Mouse (Mus musculus) limb, embryonic 14.5 days (tissue): Measurements from ENCODE around the gene Ccdc85b. TPM values are rescaled to one million over a fixed set of nuclear protein-coding genes. Genes with fewer than 3 reads are reported as not detected.

Experiments
- ATAC-seq: fragments of 200-750 bp; cut with Nextera tagmentation; 2 replicates; pipeline ENCODE4 v1.8.0; 2017; ENCODE audit warnings: low read depth, moderate number of reproducible peaks, moderate TSS enrichment; ENCODE audit not compliant: low FRiP score
- DNase-seq: peaks from one replicate; pipeline ENCODE4 v3.0.0-alpha.2; 2015; ENCODE audit warnings: low spot score
- H3K27ac ChIP-seq: fragments of 300-500 bp; sonication (generic); replicated peaks from 2 replicates; pipeline ENCODE4 v1.5.1; 2014; ENCODE audit warnings: low read depth, mild to moderate bottlenecking, low read length, moderate library complexity, mixed read lengths
- H3K27me3 ChIP-seq: fragments of 300-500 bp; sonication (generic); 2 replicates; pipeline ENCODE4 v1.6.1; 2014; ENCODE audit warnings: low read length, mixed read lengths; ENCODE audit not compliant: control insufficient read depth, insufficient read depth
- H3K36me3 ChIP-seq: fragments of 300-500 bp; sonication (generic); 2 replicates; pipeline ENCODE4 v1.6.1; 2014; ENCODE audit warnings: mild to moderate bottlenecking, low read length, moderate library complexity, mixed read lengths; ENCODE audit not compliant: control insufficient read depth, insufficient read depth
- H3K4me1 ChIP-seq: fragments of 300-500 bp; sonication (generic); 2 replicates; pipeline ENCODE4 v1.6.1; 2014; ENCODE audit warnings: antibody characterized with exemption, low read length, mixed read lengths; ENCODE audit not compliant: control insufficient read depth, insufficient read depth
- H3K4me2 ChIP-seq: fragments of 300-500 bp; sonication (generic); replicated peaks from 2 replicates; pipeline ENCODE4 v1.6.1; 2014; ENCODE audit warnings: low read depth, mild to moderate bottlenecking, low read length, moderate library complexity; ENCODE audit not compliant: severe bottlenecking
- H3K4me3 ChIP-seq: fragments of 300-500 bp; sonication (generic); replicated peaks from 2 replicates; pipeline ENCODE4 v1.5.1; 2014; ENCODE audit warnings: low read length
- H3K9ac ChIP-seq: fragments of 300-500 bp; sonication (generic); 2 replicates; pipeline ENCODE4 v1.6.1; 2014; ENCODE audit warnings: mild to moderate bottlenecking, low read depth, low read length, moderate library complexity; ENCODE audit not compliant: severe bottlenecking
- H3K9me3 ChIP-seq: fragments of 300-500 bp; sonication (generic); 2 replicates; pipeline ENCODE4 v1.6.1; 2016; ENCODE audit warnings: low read length; ENCODE audit not compliant: control insufficient read depth
- POLR2A ChIP-seq: fragments of 200-500 bp; IDR thresholded peaks from 2 replicates; pipeline ENCODE4 v1.8.0; 2012; ENCODE audit warnings: inconsistent platforms, mild to moderate bottlenecking, moderate library complexity, borderline replicate concordance; ENCODE audit not compliant: insufficient read depth, insufficient read length; ENCODE audit errors: extremely low read depth
- WGBS: fragments of 180-500 bp; shearing (Covaris S2); extraction: QIAGEN DNeasy Blood & Tissue Kit; methylation state at CpG from one replicate; pipeline ENCODE4 v1.1.7; 2014; 5-methylcytosine and 5-hydroxymethylcytosine counted together
- polyA plus RNA-seq, 2 experiments: library from polyadenylated mRNA; depleted of rRNA in 1 of 2; stranded (reverse) in 1 of 2; unstranded in 1 of 2; fragments of >200 nt; fragmentation: Nextera tagmentation in 1 of 2; extraction: Ambion mirVana in 1 of 2; gene quantifications; 2 replicates each; pipeline versions ENCODE4 v1.2.1 to v1.2.3; 2012 to 2014

The Ccdc85b gene
- polyA plus RNA-seq, 2 experiments: 6.5 to 6.9 TPM

DNA sequence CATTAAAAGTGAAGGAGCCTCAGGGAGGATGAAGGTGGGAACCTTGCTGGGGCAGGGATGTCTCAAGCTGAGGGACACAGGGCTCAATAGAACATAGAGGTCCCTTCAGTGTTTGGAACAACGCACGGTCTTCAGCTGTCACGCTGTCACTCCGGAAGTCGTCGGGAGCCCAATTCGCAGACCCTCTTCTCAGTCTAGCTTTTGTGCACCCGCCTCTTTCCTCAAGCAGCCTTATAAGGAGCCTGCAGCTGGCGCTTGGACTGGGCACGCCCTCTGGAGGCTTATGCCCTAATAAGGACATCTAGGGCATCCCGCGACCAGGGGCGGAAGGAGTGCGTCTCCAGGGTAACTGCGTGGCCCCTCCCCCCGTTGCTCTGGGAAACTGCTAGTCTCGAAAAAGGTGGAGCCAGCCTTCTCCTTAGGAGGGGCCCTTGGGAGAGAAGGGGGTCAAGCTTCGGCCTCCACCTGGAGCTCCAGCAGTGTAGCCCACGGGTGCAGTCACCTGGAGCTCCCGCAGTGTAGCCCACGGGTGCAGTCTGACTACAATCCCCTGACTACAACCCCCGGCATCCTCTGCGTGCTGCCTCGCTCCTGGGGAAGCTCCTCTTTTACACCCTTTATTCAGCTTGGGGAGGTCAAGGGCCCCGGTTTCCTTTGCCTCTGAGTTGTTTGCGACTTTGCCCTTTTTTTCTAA, 31.3 kb upstream of the Ccdc85b start:
- peaks cover 19% of the 10 kb centered on the region for H3K4me1 ChIP-seq
- ATAC-seq (peak; percentile 77), DNase-seq (peak; percentile 98)
- H3K9ac ChIP-seq: peak overlapping the region; percentile 48
- H3K4me2 ChIP-seq: peak overlapping the region; percentile 77
- peak overlapping the region; percentile 57 for H3K4me3 ChIP-seq
- 0% methylated on average over 26 of the region's 26 CpGs for WGBS
- H3K27me3 ChIP-seq: no peaks in the 10 kb centered on the region
- TF ChIP-seq POLR2A: no peak
- peaks cover 43% of the 10 kb centered on the region for H3K36me3 ChIP-seq
- no peaks in the 10 kb centered on the region for H3K9me3 ChIP-seq
- H3K27ac ChIP-seq: peak overlapping the region; percentile 93

DNA sequence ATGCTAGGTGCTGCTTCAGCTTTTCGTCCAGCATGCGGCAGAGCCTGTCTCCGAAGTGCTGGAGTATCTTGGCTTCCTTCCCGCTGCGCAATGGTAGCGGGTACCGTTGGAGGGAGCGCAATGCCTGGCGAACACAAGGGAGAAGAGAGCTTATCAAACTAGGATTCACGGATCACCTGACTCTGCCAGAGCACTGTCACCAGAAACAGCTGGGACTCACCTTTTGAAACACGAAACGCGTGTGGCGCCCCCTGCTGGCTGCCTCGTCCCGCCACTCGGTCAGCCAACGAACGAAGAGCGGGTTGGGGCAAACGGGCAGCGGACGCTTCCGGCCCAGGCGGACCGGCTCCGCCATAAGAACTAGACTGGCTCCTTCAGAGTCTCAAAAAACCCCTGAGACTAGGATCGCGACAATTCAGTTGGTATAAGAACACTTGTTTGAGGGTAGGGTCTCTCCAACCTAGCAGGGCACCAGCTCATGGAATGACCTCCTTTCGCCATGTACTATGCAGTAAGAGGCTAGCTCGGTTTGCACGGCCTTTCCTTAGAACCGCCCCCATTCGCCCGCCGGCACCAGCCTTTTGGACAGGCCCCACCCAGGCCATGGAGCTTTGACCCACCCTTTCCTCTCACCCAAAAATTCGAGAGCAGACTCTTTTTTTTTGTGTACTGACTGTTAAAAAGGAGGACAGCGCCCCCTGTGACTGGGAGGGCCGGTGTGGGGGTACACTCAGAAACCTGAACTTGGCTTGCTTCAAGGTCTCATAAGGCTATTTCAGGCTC, 30.3 kb upstream of the Ccdc85b start, which contains the start of gene Mus81:
TSS of gene Mus81 (minus strand) at position 635 of the 783 bp plus-strand sequence.
- Histone ChIP-seq H3K36me3 (peaks cover 43% of the 10 kb centered on the region), H3K27ac (peak within 1 kb of the TSS; percentile 93), H3K4me1 (peaks cover 19% of the 10 kb centered on the region), H3K9ac (peak within 1 kb of the TSS; percentile 48), H3K27me3 (no peaks in the 10 kb centered on the region), H3K9me3 (no peaks in the 10 kb centered on the region), H3K4me3 (peak within 1 kb of the TSS; percentile 57), H3K4me2 (peak within 1 kb of the TSS; percentile 77)
- DNase-seq (peak; percentile 96), ATAC-seq (peak; percentile 71)
- TF ChIP-seq POLR2A: peak; percentile 27; the same call in 1 of the 2 replicates
- WGBS: under 1% methylated on average over 35 of the region's 39 CpGs

DNA sequence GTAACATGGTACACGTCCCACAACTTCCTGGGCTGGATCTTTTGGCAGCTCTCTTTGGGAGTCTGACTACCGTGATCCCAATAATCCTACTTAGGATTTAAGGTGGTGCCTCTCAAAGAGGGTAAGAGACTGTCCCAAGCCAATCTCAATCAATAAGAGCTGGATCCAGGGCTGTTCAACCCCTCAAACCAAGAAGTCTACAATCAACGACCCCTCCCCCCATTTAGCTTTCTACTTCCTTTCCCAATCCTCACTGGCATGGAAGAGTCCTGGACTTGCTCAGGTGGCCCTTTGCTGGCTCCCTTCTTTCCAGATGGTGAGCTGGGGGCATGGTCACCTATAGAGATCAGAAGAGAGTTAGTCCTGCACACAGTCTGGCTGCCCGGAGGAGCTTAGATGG, 29.1 kb upstream of the Ccdc85b start:
- ATAC-seq: no peak
- 86% methylated on average over 4 of the region's 4 CpGs for WGBS
- H3K4me3 ChIP-seq: 0 out of 2 replicates have a peak overlapping the region, but pooled peaks have one; percentile 57
- peaks cover 47% of the 10 kb centered on the region for H3K36me3 ChIP-seq
- H3K27me3 ChIP-seq: no peaks in the 10 kb centered on the region
- no peaks in the 10 kb centered on the region for H3K9me3 ChIP-seq
- TF ChIP-seq POLR2A: no peak
- peaks cover 14% of the 10 kb centered on the region for H3K4me1 ChIP-seq
- H3K4me2 ChIP-seq: peak overlapping the region; percentile 77
- H3K27ac ChIP-seq: no peak overlapping the region
- H3K9ac ChIP-seq: no peak overlapping the region
- no peak for DNase-seq

DNA sequence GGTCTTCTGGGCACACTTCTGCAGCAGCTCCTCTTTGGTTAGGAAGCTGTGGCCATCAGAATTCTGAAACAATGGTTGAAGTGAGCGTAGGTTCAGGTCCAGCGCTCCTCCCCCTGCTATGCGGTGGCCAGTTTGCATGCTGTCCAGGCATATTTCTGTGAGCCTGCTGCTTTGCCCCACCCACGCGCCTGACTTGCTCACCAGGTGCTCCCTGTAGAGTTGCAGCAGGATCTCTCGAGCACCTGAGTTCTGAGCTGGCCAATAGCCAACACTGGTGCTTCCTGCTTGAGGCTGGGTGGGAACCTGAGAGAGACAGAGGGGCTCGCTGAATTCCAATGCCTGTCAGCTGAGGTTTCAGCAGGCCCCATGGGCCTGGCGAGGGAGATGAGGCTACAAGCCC, 28.6 kb upstream of the Ccdc85b start:
- DNase-seq (no peak), ATAC-seq (no peak)
- Histone ChIP-seq H3K36me3 (peaks cover 51% of the 10 kb centered on the region), H3K27me3 (no peaks in the 10 kb centered on the region), H3K9me3 (no peaks in the 10 kb centered on the region), H3K9ac (no peak overlapping the region), H3K27ac (no peak overlapping the region), H3K4me3 (no peak overlapping the region), H3K4me2 (no peak overlapping the region), H3K4me1 (peaks cover 14% of the 10 kb centered on the region)
- WGBS: 79% methylated on average over 8 of the region's 8 CpGs
- no peak for TF ChIP-seq POLR2A

DNA sequence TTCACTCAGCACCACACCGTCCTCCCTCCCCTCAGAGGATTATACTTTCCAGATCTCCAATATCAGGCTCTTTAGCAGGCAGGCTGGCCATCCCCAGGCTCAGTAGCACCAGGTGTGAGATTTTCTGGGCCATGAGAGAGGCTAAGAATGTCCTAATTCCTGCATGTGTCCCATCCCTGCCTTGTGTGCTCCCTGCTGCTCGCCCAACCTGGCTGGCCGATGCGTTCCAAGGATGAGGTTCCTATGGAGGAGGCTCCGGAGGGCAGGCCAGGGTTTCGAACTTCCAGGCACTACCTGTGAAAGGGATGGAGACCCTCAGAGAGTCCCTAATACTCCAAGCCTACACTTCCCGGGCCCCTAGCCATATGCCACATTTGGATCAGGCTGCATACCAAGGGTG, 28.1 kb upstream of the Ccdc85b start:
- no peak overlapping the region for H3K4me3 ChIP-seq
- H3K36me3 ChIP-seq: peaks cover 56% of the 10 kb centered on the region
- no peak overlapping the region for H3K4me2 ChIP-seq
- ATAC-seq: no peak
- no peak for TF ChIP-seq POLR2A
- no peaks in the 10 kb centered on the region for H3K9me3 ChIP-seq
- H3K27me3 ChIP-seq: no peaks in the 10 kb centered on the region
- H3K9ac ChIP-seq: no peak overlapping the region
- H3K4me1 ChIP-seq: peaks cover 14% of the 10 kb centered on the region
- 96% methylated on average over 7 of the region's 7 CpGs for WGBS
- H3K27ac ChIP-seq: no peak overlapping the region
- no peak for DNase-seq
